Mouse (Mus musculus) heart, postnatal 36 days (tissue): ENCODE results near the gene Cox11. TPM values are rescaled to one million over a fixed set of nuclear protein-coding genes. Genes with fewer than 3 reads are reported as not detected.

Source experiments
- total RNA-seq, 2 experiments: library from RNA; stranded (reverse); gene quantifications; 2 replicates each; pipeline ENCODE4 v1.2.3; 2021

Gene Cox11
- total RNA-seq, 2 experiments from 2014 or later: 24.2 to 24.3 TPM

Other genes with a start within 250 kb of the Cox11 start
- 10 to 100 TPM; 21.2 to 21.3 TPM for gene Hlf, start 247.3 kb upstream of the Cox11 start, total RNA-seq
- 1 to 10 TPM; 5.0 to 5.3 TPM for gene Stxbp4, start 89 bp upstream of the Cox11 start, total RNA-seq
- gene Tom1l1, start 50.2 kb downstream of the Cox11 start, total RNA-seq: 10 to 100 TPM; 17.6 to 17.7 TPM